12 mouse cellular contexts compared by ENCODE assay signal in the genomic region with DNA sequence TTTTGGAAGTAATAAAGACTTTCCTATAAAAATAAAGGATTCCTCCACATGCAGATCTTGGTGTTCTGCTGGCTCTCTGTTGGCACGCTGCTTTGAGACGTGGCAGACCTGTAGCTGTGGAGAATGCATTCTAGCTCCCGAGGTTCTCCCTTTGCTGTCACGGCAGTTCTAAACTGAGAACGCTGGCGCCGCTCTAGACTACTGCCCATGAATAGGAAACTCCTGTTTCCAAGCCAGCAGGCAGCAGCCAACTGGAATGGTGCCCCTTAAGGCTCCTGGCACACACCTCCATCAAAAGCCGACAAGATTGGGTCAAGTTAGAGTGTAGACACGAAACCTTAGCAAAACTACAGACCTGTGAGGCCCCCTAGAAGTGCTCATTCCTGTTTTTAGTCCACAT. TPM values are rescaled to one million over a fixed set of nuclear protein-coding genes. Genes with fewer than 3 reads are reported as not detected.
DNase-seq lines count a peak whose midpoint lies in the region; ATAC-seq lines count a peak whose summit lies in the region.
"Had no signal": no experiment of that assay in that cellular context is flagged by ENCODE, and none has a peak within 500 bp of the region (broad histone marks: within the 10 kb centered on the region; RNA-seq: fewer than 3 reads in every experiment).

No protein-coding gene starts in this region.

- peaks cover 7% of the 10 kb centered on the region; the same call in 1 of the 2 replicates for H3K36me3 ChIP-seq in limb, embryonic 15.5 days
- no peaks in the 10 kb centered on the region for H3K36me3 ChIP-seq in midbrain, embryonic 13.5 days
- H3K36me3 ChIP-seq in forebrain, embryonic 14.5 days (ENCODE audit: control insufficient read depth, insufficient read depth, low read length), result no peaks in the 10 kb centered on the region

- intact Hi-C loops in gastrocnemius, postnatal 14 days (cut with DNase I; ENCODE audit: low total_unique reads), result no loop called here

- H3K9me3 ChIP-seq in limb, embryonic 15.5 days, result no peaks in the 10 kb centered on the region
- H3K9me3 ChIP-seq in midbrain, embryonic 13.5 days, result no peaks in the 10 kb centered on the region
- no peaks in the 10 kb centered on the region for H3K9me3 ChIP-seq in forebrain, embryonic 14.5 days (replicated peaks; ENCODE audit: control insufficient read depth, low read length)
- H3K9me3 ChIP-seq: neural tube, embryonic 13.5 days had no signal

- DNase-seq in layer of hippocampus, adult 9-11 months, result peak; percentile 40
- DNase-seq in layer of hippocampus, adult 9-10 months (ENCODE audit: low spot score), result no peak
- peak; percentile 79 to 83 for DNase-seq in cerebellum, postnatal 14 days
- DNase-seq in gastrocnemius, postnatal 14 days, result peak; percentile 46
- DNase-seq in forebrain, embryonic 14.5 days (ENCODE audit: low spot score), result no peak
- DNase-seq: lung, postnatal 4 days had no signal

- H3K27me3 ChIP-seq in limb, embryonic 15.5 days, result no peaks in the 10 kb centered on the region
- no peaks in the 10 kb centered on the region for H3K27me3 ChIP-seq in midbrain, embryonic 13.5 days
- H3K27me3 ChIP-seq in forebrain, embryonic 14.5 days (replicated peaks; ENCODE audit: control insufficient read depth, insufficient read depth, low read length), result no peaks in the 10 kb centered on the region
- H3K27me3 ChIP-seq: neural tube, embryonic 13.5 days had no signal

- H3K9ac ChIP-seq in limb, embryonic 15.5 days, result no peak overlapping the region
- H3K9ac ChIP-seq in midbrain, embryonic 13.5 days (replicated peaks), result no peak overlapping the region
- H3K9ac ChIP-seq in forebrain, embryonic 14.5 days (ENCODE audit: low read length), result no peak overlapping the region
- H3K9ac ChIP-seq: neural tube, embryonic 13.5 days had no signal

- WGBS in limb, embryonic 15.5 days, result 59% methylated on average over 9 of the region's 9 CpGs
- WGBS in midbrain, embryonic 13.5 days, result 95% methylated on average over 9 of the region's 9 CpGs
- 81% methylated on average over 9 of the region's 9 CpGs for WGBS in forebrain, embryonic 14.5 days

- H3K4me1 ChIP-seq in limb, embryonic 15.5 days, result peaks cover 13% of the 10 kb centered on the region
- H3K4me1 ChIP-seq in midbrain, embryonic 13.5 days (replicated peaks), result no peaks in the 10 kb centered on the region
- H3K4me1 ChIP-seq in forebrain, embryonic 14.5 days (ENCODE audit: control insufficient read depth, insufficient read depth, low read length), result no peaks in the 10 kb centered on the region
- H3K4me1 ChIP-seq: neural tube, embryonic 13.5 days had no signal

- no peak overlapping the region for H3K4me3 ChIP-seq in limb, embryonic 15.5 days
- no peak overlapping the region for H3K4me3 ChIP-seq in midbrain, embryonic 13.5 days (replicated peaks)
- H3K4me3 ChIP-seq in forebrain, embryonic 14.5 days (ENCODE audit: low read depth, low read length), result no peak overlapping the region
- H3K4me3 ChIP-seq: neural tube, embryonic 13.5 days had no signal

- peak overlapping the region; percentile 33 for H3K27ac ChIP-seq in limb, embryonic 15.5 days
- no peak overlapping the region for H3K27ac ChIP-seq in midbrain, embryonic 13.5 days
- H3K27ac ChIP-seq in forebrain, embryonic 14.5 days (ENCODE audit: low read depth, low read length), result no peak overlapping the region
- H3K27ac ChIP-seq: neural tube, embryonic 13.5 days had no signal

- 0 out of 2 replicates have a peak, but pooled peaks have one; percentile 55 for ATAC-seq in limb, embryonic 15.5 days (ENCODE audit: insufficient number of reproducible peaks, low FRiP score, low TSS enrichment, low read depth)
- no peak for ATAC-seq in midbrain, embryonic 13.5 days
- no peak for ATAC-seq in monocyte, adult 5-6 weeks (replicated peaks; ENCODE audit: insufficient number of reproducible peaks, low FRiP score, low TSS enrichment, poor library complexity, severe bottlenecking)
- no peak for ATAC-seq in forebrain, embryonic 14.5 days

- H3K4me2 ChIP-seq in limb, embryonic 15.5 days, result no peak overlapping the region
- no peak overlapping the region for H3K4me2 ChIP-seq in midbrain, embryonic 13.5 days (replicated peaks)
- H3K4me2 ChIP-seq in forebrain, embryonic 14.5 days (ENCODE audit: low read length), result no peak overlapping the region
- H3K4me2 ChIP-seq: neural tube, embryonic 13.5 days had no signal

RNA-seq across cellular contexts. Expression of a gene that starts 10.8 kb away (rescaled TPM):
- total RNA-seq in gastrocnemius, postnatal 14 days (2021), result 10 to 100 TPM; 26.3 to 32.3 TPM
- polyA plus RNA-seq in limb, embryonic 15.5 days (2015; fragmentation: Nextera tagmentation; extraction: Ambion mirVana), result 46.1 and 55.0 TPM in 2 replicates
- polyA plus RNA-seq in midbrain, embryonic 13.5 days (2015; fragmentation: Nextera tagmentation; extraction: Ambion mirVana), result 39.6 and 40.0 TPM in 2 replicates
- total RNA-seq in monocyte, adult 5-6 weeks (2017), result 18.6 to 29.6 TPM (median 20.8 TPM) in 3 replicates
- 33.4 and 38.7 TPM in 2 replicates for polyA plus RNA-seq in forebrain, embryonic 14.5 days (2014; fragmentation: Nextera tagmentation; extraction: Ambion mirVana)

RNA-seq across cellular contexts. Expression of a gene that starts 37.7 kb away (rescaled TPM):
- under 1 TPM; 0.78 to 0.96 TPM for total RNA-seq in gastrocnemius, postnatal 14 days (2021)
- polyA plus RNA-seq in limb, embryonic 15.5 days (2015; fragmentation: Nextera tagmentation; extraction: Ambion mirVana), result 0.14 TPM in 1 of 2 replicates, not detected in the other
- 0.13 TPM in 2 replicates for polyA plus RNA-seq in midbrain, embryonic 13.5 days (2015; fragmentation: Nextera tagmentation; extraction: Ambion mirVana)
- not detected in 3 replicates for total RNA-seq in monocyte, adult 5-6 weeks (2017)
- polyA plus RNA-seq in forebrain, embryonic 14.5 days (2014; fragmentation: Nextera tagmentation; extraction: Ambion mirVana), result 0.10 TPM in 1 of 2 replicates, not detected in the other
- polyA plus RNA-seq: hindbrain, embryonic 11.5 days; limb, embryonic 11.5 days; neural tube, embryonic 13.5 days had no signal

RNA-seq across cellular contexts. Expression of a gene that starts 38.4 kb away (rescaled TPM):
- 10 to 100 TPM; 51.8 to 57.5 TPM for total RNA-seq in gastrocnemius, postnatal 14 days (2021)
- 164 and 183 TPM in 2 replicates for polyA plus RNA-seq in limb, embryonic 15.5 days (2015; fragmentation: Nextera tagmentation; extraction: Ambion mirVana)
- 136 and 144 TPM in 2 replicates for polyA plus RNA-seq in midbrain, embryonic 13.5 days (2015; fragmentation: Nextera tagmentation; extraction: Ambion mirVana)
- total RNA-seq in monocyte, adult 5-6 weeks (2017), result 82.8 to 125 TPM (median 86.6 TPM) in 3 replicates
- polyA plus RNA-seq in forebrain, embryonic 14.5 days (2014; fragmentation: Nextera tagmentation; extraction: Ambion mirVana), result 166 and 186 TPM in 2 replicates

RNA-seq across cellular contexts. Expression of a gene that starts 38.5 kb away (rescaled TPM):
- 100 to 1,000 TPM; 179 to 184 TPM for total RNA-seq in gastrocnemius, postnatal 14 days (2021)
- polyA plus RNA-seq in limb, embryonic 15.5 days (2015; fragmentation: Nextera tagmentation; extraction: Ambion mirVana), result 285 and 312 TPM in 2 replicates
- polyA plus RNA-seq in midbrain, embryonic 13.5 days (2015; fragmentation: Nextera tagmentation; extraction: Ambion mirVana), result 258 and 276 TPM in 2 replicates
- 123 to 138 TPM (median 126 TPM) in 3 replicates for total RNA-seq in monocyte, adult 5-6 weeks (2017)
- 237 and 245 TPM in 2 replicates for polyA plus RNA-seq in forebrain, embryonic 14.5 days (2014; fragmentation: Nextera tagmentation; extraction: Ambion mirVana)

Comparison
In these comparisons a context has a peak if more than half of its experiments do, and no peak if none do; other contexts are left out.
1. DNase-seq: peak in layer of hippocampus, adult 9-11 months (single experiment), cerebellum, postnatal 14 days (2 of 2) and gastrocnemius, postnatal 14 days (single experiment); none in layer of hippocampus, adult 9-10 months (single experiment) and forebrain, embryonic 14.5 days (single experiment).